Mouse (Mus musculus): Measurements from ENCODE around the gene Neurl4. TPM values are rescaled to one million over a fixed set of nuclear protein-coding genes. Genes with fewer than 3 reads are reported as not detected.

Neurl4 gene
- total and polyA plus RNA-seq, 2 experiments, result 10.1 to 20.7 TPM

GRCm38 (mm10) chr11:69899870-69900269, 1.0 kb upstream of the Neurl4 start:
- H3K4me1 ChIP-seq (ENCODE audit: control insufficient read depth, insufficient read depth, low read length), result no peaks in the 10 kb centered on the region

GRCm38 (mm10) chr11:69901406-69901846, 554 bp downstream of the Neurl4 start:
- no peaks in the 10 kb centered on the region for H3K79me2 ChIP-seq (ENCODE audit: control insufficient read depth, insufficient read depth, low read length)
- H3K9ac ChIP-seq (ENCODE audit: low read depth, low read length), result peak overlapping the region; percentile 67
- H3K27me3 ChIP-seq (ENCODE audit: control insufficient read depth, insufficient read depth, low read length), result no peaks in the 10 kb centered on the region
- peaks cover 2% of the 10 kb centered on the region; the same call in 1 of the 2 replicates for H3K36me3 ChIP-seq (ENCODE audit: control insufficient read depth, insufficient read depth, low read length)
- peak overlapping the region; percentile 64 for H3K4me3 ChIP-seq (ENCODE audit: insufficient read depth, low read depth, low read length)
- TF ChIP-seq CTCF (IDR thresholded peaks at IDR 0.05; ENCODE audit: low read depth, low read length), result no peak
- 0 out of 2 replicates have a peak, but pooled peaks have one; percentile 46 for TF ChIP-seq POLR2A (IDR thresholded peaks at IDR 0.05; ENCODE audit: extremely low read depth, insufficient read depth, low read length)
- peak overlapping the region; percentile 69 for H3K27ac ChIP-seq (replicated peaks; ENCODE audit: insufficient read depth, low read depth, low read length)
- peak; percentile 88 for DNase-seq (ENCODE audit: extremely low read depth, low read depth, low spot score)
- H3K4me1 ChIP-seq (ENCODE audit: control insufficient read depth, insufficient read depth, low read length), result no peaks in the 10 kb centered on the region
- 0% methylated on average over 42 of the region's 42 CpGs for WGBS

More at GRCm38 (mm10) chr11:69899870-69900269, 1.0 kb upstream of the Neurl4 start:
- no peak for TF ChIP-seq POLR2A (IDR thresholded peaks at IDR 0.05; ENCODE audit: extremely low read depth, insufficient read depth, low read length)
- no peak for TF ChIP-seq CTCF (IDR thresholded peaks at IDR 0.05; ENCODE audit: low read depth, low read length)
- 46% methylated on average over 4 of the region's 4 CpGs for WGBS
- H3K27me3 ChIP-seq (ENCODE audit: control insufficient read depth, insufficient read depth, low read length), result no peaks in the 10 kb centered on the region
- no peak for DNase-seq (ENCODE audit: extremely low read depth, low read depth, low spot score)
- H3K9ac ChIP-seq (ENCODE audit: low read depth, low read length), result no peak overlapping the region
- H3K36me3 ChIP-seq (ENCODE audit: control insufficient read depth, insufficient read depth, low read length), result peaks cover 2% of the 10 kb centered on the region; the same call in 1 of the 2 replicates
- H3K4me3 ChIP-seq (ENCODE audit: insufficient read depth, low read depth, low read length), result no peak overlapping the region
- no peak overlapping the region for H3K27ac ChIP-seq (replicated peaks; ENCODE audit: insufficient read depth, low read depth, low read length)
- H3K79me2 ChIP-seq (ENCODE audit: control insufficient read depth, insufficient read depth, low read length), result no peaks in the 10 kb centered on the region

- Histone ChIP-seq H3K4me1 (ENCODE audit: control insufficient read depth, insufficient read depth, low read length) (no peaks in the 10 kb centered on the region), H3K9ac (ENCODE audit: low read depth, low read length) (peak overlapping the region; percentile 67), H3K4me3 (ENCODE audit: insufficient read depth, low read depth, low read length) (peak overlapping the region; percentile 64), H3K79me2 (ENCODE audit: control insufficient read depth, insufficient read depth, low read length) (no peaks in the 10 kb centered on the region), H3K27ac (replicated peaks; ENCODE audit: insufficient read depth, low read depth, low read length) (no peak overlapping the region), H3K36me3 (ENCODE audit: control insufficient read depth, insufficient read depth, low read length) (peaks cover 3% of the 10 kb centered on the region; the same call in 1 of the 2 replicates), H3K27me3 (ENCODE audit: control insufficient read depth, insufficient read depth, low read length) (no peaks in the 10 kb centered on the region)
- no peak for DNase-seq (ENCODE audit: extremely low read depth, low read depth, low spot score)
- WGBS, result under 1% methylated on average over 39 of the region's 39 CpGs
- TF ChIP-seq POLR2A (IDR thresholded peaks at IDR 0.05; ENCODE audit: extremely low read depth, insufficient read depth, low read length) (no peak), CTCF (IDR thresholded peaks at IDR 0.05; ENCODE audit: low read depth, low read length) (no peak)
Measured at GRCm38 (mm10) chr11:69901993-69902392, 1.1 kb downstream of the Neurl4 start.

- H3K79me2 ChIP-seq (ENCODE audit: control insufficient read depth, insufficient read depth, low read length), result no peaks in the 10 kb centered on the region
- no peak overlapping the region for H3K4me3 ChIP-seq (ENCODE audit: insufficient read depth, low read depth, low read length)
- H3K9ac ChIP-seq (ENCODE audit: low read depth, low read length), result no peak overlapping the region
- DNase-seq (ENCODE audit: extremely low read depth, low read depth, low spot score), result no peak
- H3K27me3 ChIP-seq (ENCODE audit: control insufficient read depth, insufficient read depth, low read length), result no peaks in the 10 kb centered on the region
- H3K27ac ChIP-seq (replicated peaks; ENCODE audit: insufficient read depth, low read depth, low read length), result no peak overlapping the region
- no peak for TF ChIP-seq CTCF (IDR thresholded peaks at IDR 0.05; ENCODE audit: low read depth, low read length)
- TF ChIP-seq POLR2A (IDR thresholded peaks at IDR 0.05; ENCODE audit: extremely low read depth, insufficient read depth, low read length), result no peak
- H3K36me3 ChIP-seq (ENCODE audit: control insufficient read depth, insufficient read depth, low read length), result peaks cover 11% of the 10 kb centered on the region
- 89% methylated on average over 13 of the region's 13 CpGs for WGBS
- H3K4me1 ChIP-seq (ENCODE audit: control insufficient read depth, insufficient read depth, low read length), result no peaks in the 10 kb centered on the region
Measured at GRCm38 (mm10) chr11:69902972-69903371, 2.1 kb downstream of the Neurl4 start.

- 97% methylated on average over 9 of the region's 9 CpGs for WGBS
- no peak for TF ChIP-seq POLR2A (IDR thresholded peaks at IDR 0.05; ENCODE audit: extremely low read depth, insufficient read depth, low read length)
- no peak for TF ChIP-seq CTCF (IDR thresholded peaks at IDR 0.05; ENCODE audit: low read depth, low read length)
- peaks cover 12% of the 10 kb centered on the region for H3K36me3 ChIP-seq (ENCODE audit: control insufficient read depth, insufficient read depth, low read length)
Measured at GRCm38 (mm10) chr11:69904311-69904710, 3.4 kb downstream of the Neurl4 start.

GRCm38 (mm10) chr11:69908645-69909044, 7.8 kb downstream of the Neurl4 start:
- Histone ChIP-seq H3K4me3 (ENCODE audit: insufficient read depth, low read depth, low read length) (no peak overlapping the region), H3K27me3 (ENCODE audit: control insufficient read depth, insufficient read depth, low read length) (no peaks in the 10 kb centered on the region), H3K36me3 (ENCODE audit: control insufficient read depth, insufficient read depth, low read length) (peaks cover 12% of the 10 kb centered on the region), H3K4me1 (ENCODE audit: control insufficient read depth, insufficient read depth, low read length) (peaks cover 3% of the 10 kb centered on the region; the same call in 1 of the 2 replicates), H3K79me2 (ENCODE audit: control insufficient read depth, insufficient read depth, low read length) (no peaks in the 10 kb centered on the region), H3K27ac (replicated peaks; ENCODE audit: insufficient read depth, low read depth, low read length) (no peak overlapping the region), H3K9ac (ENCODE audit: low read depth, low read length) (no peak overlapping the region)
- no peak for DNase-seq (ENCODE audit: extremely low read depth, low read depth, low spot score)
- 90% methylated on average over 11 of the region's 11 CpGs for WGBS
- TF ChIP-seq POLR2A (IDR thresholded peaks at IDR 0.05; ENCODE audit: extremely low read depth, insufficient read depth, low read length), result no peak
- TF ChIP-seq CTCF (IDR thresholded peaks at IDR 0.05; ENCODE audit: low read depth, low read length), result no peak

More at GRCm38 (mm10) chr11:69904311-69904710, 3.4 kb downstream of the Neurl4 start:
- H3K4me3 ChIP-seq (ENCODE audit: insufficient read depth, low read depth, low read length), result no peak overlapping the region
- no peaks in the 10 kb centered on the region for H3K4me1 ChIP-seq (ENCODE audit: control insufficient read depth, insufficient read depth, low read length)
- no peaks in the 10 kb centered on the region for H3K27me3 ChIP-seq (ENCODE audit: control insufficient read depth, insufficient read depth, low read length)
- DNase-seq (ENCODE audit: extremely low read depth, low read depth, low spot score), result no peak
- no peak overlapping the region for H3K9ac ChIP-seq (ENCODE audit: low read depth, low read length)
- no peaks in the 10 kb centered on the region for H3K79me2 ChIP-seq (ENCODE audit: control insufficient read depth, insufficient read depth, low read length)
- H3K27ac ChIP-seq (replicated peaks; ENCODE audit: insufficient read depth, low read depth, low read length), result no peak overlapping the region

Measured in liver, adult 2 months (tissue).